Mouse (Mus musculus): ENCODE data around the gene Brca2. TPM values are rescaled to one million over a fixed set of nuclear protein-coding genes. Genes with fewer than 3 reads are reported as not detected.
"Not testable (repeated sequence)": the region's sequence is repeated elsewhere in the genome, so short reads cannot be mapped to it uniquely, and the experiment has no call there.

Gene Brca2
- polyA plus RNA-seq (2012; fragmentation: generic; extraction: Trizol), result 4.6 TPM
- long read RNA-seq, experiment 1, partial matches to known transcripts, result 1 of 4 reads
- long read RNA-seq, experiment 1, other reads (novel, unspliced or antisense), result 1 of 4 reads
- long read RNA-seq, experiment 2, partial matches to known transcripts, result 31 of 36 reads
- long read RNA-seq, experiment 2, other reads (novel, unspliced or antisense), result 5 of 36 reads

DNA sequence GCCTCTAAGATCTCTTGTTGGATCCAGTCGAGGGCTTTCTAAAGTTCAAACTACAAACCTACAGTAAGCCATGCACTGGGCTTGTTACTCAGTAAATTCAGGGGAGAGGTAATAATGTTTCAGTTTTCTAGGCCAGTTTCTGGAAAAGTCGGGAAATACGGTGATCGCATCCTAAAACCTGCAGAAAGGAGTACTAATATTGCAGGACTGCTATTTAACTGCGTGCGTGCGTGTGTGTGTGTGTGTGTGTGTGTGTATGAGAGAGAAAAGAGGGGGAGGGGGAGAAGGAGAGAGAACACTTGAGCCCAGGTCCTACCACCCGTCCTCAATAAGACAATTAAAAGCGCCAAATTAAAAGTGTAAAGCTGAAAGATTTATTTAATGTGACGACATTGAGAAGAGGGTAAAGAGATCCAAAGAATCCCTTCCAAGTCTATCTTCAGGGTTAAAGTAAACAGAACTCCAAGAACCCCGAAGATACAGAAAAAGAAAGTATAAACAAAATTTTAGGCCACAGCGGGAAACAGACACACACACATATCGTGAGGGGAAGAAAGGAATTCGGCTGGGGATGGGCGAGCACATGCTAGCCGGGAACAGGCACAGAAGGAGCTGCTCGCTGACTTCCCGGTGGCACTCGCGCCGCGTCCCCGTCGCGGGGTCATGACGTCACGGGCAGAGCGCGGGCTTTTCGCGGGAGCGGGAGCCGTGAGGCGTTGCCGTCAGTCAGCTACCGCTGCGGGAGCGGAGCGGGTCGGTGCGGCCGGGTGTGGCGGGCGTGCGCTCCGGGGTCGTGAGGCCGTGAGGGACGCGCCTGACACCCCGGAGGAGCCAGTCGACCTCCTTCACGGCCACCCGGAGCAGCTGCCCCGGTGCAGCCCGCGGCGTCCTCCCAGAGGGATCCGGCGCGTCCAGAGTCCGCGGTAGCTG lies at the start of gene Brca2:
Brca2 (plus strand) TSS at position 694 of the 930 bp plus-strand sequence.
- Histone ChIP-seq H3K79me3 (ENCODE audit: low read depth) (no peaks in the 10 kb centered on the region), H3K79me2 (ENCODE audit: control insufficient read depth, insufficient read depth) (no peaks in the 10 kb centered on the region), H3ac (ENCODE audit: control insufficient read depth, insufficient read length, low read depth) (peak within 1 kb of the TSS; percentile 93), H3K27me3 (ENCODE audit: control insufficient read depth, insufficient read depth, insufficient read length) (peaks cover 8% of the 10 kb centered on the region), H3K4me3 (ENCODE audit: insufficient read depth, poor library complexity, severe bottlenecking) (peak within 1 kb of the TSS; percentile 60), H3K36me3 (ENCODE audit: control insufficient read depth, insufficient read depth) (no peaks in the 10 kb centered on the region)
- TF ChIP-seq USF1 (IDR thresholded peaks at IDR 0.05; ENCODE audit: low read depth), result no peak
- TF ChIP-seq MAX (IDR thresholded peaks at IDR 0.05), result peak; percentile 98

DNA sequence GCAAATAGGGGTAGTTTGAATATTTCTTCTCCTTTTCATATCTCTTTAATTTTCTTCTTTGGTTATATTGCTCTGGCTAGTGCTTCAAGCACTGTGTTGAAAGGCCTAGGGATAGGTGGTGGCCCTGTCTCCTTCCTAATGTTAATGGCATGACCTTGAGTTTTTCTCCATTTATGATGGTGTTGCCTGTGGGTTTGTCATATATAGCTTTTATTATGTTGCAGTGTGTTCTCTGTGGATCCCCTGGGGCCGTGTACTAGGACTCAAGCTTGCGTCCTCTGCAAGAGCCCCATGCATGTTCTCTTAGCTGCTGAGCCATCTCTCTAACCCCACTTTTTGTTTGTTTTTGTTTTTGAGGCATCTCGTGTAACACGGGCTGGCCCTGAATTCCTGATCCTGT lies 45.1 kb upstream of the Brca2 start:
- TF ChIP-seq MAX (IDR thresholded peaks at IDR 0.05) (no peak), FOSL1 (IDR thresholded peaks at IDR 0.05; ENCODE audit: insufficient read depth, low read length, poor library complexity, severe bottlenecking) (no peak), CEBPB (IDR thresholded peaks at IDR 0.05; ENCODE audit: low read depth) (no peak), MYOD1 (IDR thresholded peaks at IDR 0.05; ENCODE audit: control insufficient read depth, insufficient read length, low read depth) (no peak), MYOG (IDR thresholded peaks at IDR 0.05; ENCODE audit: control insufficient read depth, extremely low read depth, insufficient read length) (no peak), USF1 (IDR thresholded peaks at IDR 0.05; ENCODE audit: low read depth) (no peak), CTCF (IDR thresholded peaks at IDR 0.05; ENCODE audit: control insufficient read depth, insufficient read depth, insufficient read length) (no peak)
- no peak overlapping the region for H3ac ChIP-seq (ENCODE audit: control insufficient read depth, insufficient read length, low read depth)

DNA sequence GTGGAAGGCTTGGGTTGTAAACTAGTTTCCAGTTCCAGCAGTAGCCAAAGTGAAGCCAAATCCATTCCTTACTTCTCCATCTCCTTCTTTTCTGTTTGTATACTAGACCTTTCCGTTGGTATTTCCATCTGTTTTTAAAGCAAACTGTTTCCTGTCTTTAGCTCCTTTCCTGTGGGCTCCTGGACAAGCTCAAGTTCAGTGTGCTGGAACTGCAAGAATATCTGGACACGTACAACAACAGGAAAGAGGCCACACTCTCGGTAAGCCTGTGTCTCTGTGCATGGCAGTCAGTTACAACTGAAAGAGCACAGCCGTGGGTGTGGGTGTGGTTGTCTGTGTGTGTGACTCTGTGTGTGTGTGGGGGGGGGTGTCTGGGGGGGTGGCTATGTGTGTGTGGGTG lies 43.8 kb upstream of the Brca2 start:
- H3K4me3 ChIP-seq (ENCODE audit: insufficient read depth, poor library complexity, severe bottlenecking), result no peak overlapping the region
- TF ChIP-seq USF1 (IDR thresholded peaks at IDR 0.05; ENCODE audit: low read depth), result no peak
- no peak for TF ChIP-seq MYOG (IDR thresholded peaks at IDR 0.05; ENCODE audit: control insufficient read depth, extremely low read depth, insufficient read length)
- TF ChIP-seq MYOD1 (IDR thresholded peaks at IDR 0.05; ENCODE audit: control insufficient read depth, insufficient read length, low read depth), result no peak
- no peak for TF ChIP-seq MAX (IDR thresholded peaks at IDR 0.05)
- no peaks in the 10 kb centered on the region for H3K79me3 ChIP-seq (ENCODE audit: low read depth)
- no peaks in the 10 kb centered on the region for H3K36me3 ChIP-seq (ENCODE audit: control insufficient read depth, insufficient read depth)
- H3K79me2 ChIP-seq (ENCODE audit: control insufficient read depth, insufficient read depth), result no peaks in the 10 kb centered on the region
- H3K27me3 ChIP-seq (ENCODE audit: control insufficient read depth, insufficient read depth, insufficient read length), result no peaks in the 10 kb centered on the region
- no peak overlapping the region for H3ac ChIP-seq (ENCODE audit: control insufficient read depth, insufficient read length, low read depth)

More for the DNA sequence above, 45.1 kb upstream of the Brca2 start:
- Histone ChIP-seq H3K79me2 (ENCODE audit: control insufficient read depth, insufficient read depth) (no peaks in the 10 kb centered on the region), H3K36me3 (ENCODE audit: control insufficient read depth, insufficient read depth) (no peaks in the 10 kb centered on the region), H3K4me3 (ENCODE audit: insufficient read depth, poor library complexity, severe bottlenecking) (no peak overlapping the region), H3K79me3 (ENCODE audit: low read depth) (no peaks in the 10 kb centered on the region), H3K27me3 (ENCODE audit: control insufficient read depth, insufficient read depth, insufficient read length) (no peaks in the 10 kb centered on the region)

DNA sequence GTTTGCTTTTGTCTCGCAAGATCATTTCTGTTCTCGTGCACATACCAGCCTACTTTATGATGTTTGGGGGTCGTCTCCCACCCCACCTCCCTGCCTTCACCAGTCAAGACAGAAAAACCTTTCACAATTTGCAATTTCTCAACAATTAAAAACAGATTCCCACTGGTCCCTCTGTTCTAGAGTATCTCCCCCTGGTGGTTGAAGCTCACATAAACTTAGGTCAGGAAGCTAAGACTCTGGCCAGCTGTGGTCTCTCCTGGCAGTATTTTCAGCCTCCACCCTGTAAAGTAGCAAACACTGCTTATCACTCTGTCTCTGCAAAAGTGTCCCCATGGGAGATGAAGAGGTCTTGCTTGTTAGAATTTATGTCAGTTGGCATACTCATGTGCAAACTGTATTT lies 37.2 kb upstream of the Brca2 start:
- Histone ChIP-seq H3K79me3 (ENCODE audit: low read depth) (no peaks in the 10 kb centered on the region), H3ac (ENCODE audit: control insufficient read depth, insufficient read length, low read depth) (no peak overlapping the region), H3K36me3 (ENCODE audit: control insufficient read depth, insufficient read depth) (no peaks in the 10 kb centered on the region), H3K27me3 (ENCODE audit: control insufficient read depth, insufficient read depth, insufficient read length) (no peaks in the 10 kb centered on the region), H3K4me3 (ENCODE audit: insufficient read depth, poor library complexity, severe bottlenecking) (no peak overlapping the region), H3K79me2 (ENCODE audit: control insufficient read depth, insufficient read depth) (no peaks in the 10 kb centered on the region)
- TF ChIP-seq MYOD1 (IDR thresholded peaks at IDR 0.05; ENCODE audit: control insufficient read depth, insufficient read length, low read depth) (no peak), CEBPB (IDR thresholded peaks at IDR 0.05; ENCODE audit: low read depth) (no peak), CTCF (IDR thresholded peaks at IDR 0.05; ENCODE audit: control insufficient read depth, insufficient read depth, insufficient read length) (no peak), MYOG (IDR thresholded peaks at IDR 0.05; ENCODE audit: control insufficient read depth, extremely low read depth, insufficient read length) (no peak), MAX (IDR thresholded peaks at IDR 0.05) (no peak), FOSL1 (IDR thresholded peaks at IDR 0.05; ENCODE audit: insufficient read depth, low read length, poor library complexity, severe bottlenecking) (no peak), USF1 (IDR thresholded peaks at IDR 0.05; ENCODE audit: low read depth) (no peak)

DNA sequence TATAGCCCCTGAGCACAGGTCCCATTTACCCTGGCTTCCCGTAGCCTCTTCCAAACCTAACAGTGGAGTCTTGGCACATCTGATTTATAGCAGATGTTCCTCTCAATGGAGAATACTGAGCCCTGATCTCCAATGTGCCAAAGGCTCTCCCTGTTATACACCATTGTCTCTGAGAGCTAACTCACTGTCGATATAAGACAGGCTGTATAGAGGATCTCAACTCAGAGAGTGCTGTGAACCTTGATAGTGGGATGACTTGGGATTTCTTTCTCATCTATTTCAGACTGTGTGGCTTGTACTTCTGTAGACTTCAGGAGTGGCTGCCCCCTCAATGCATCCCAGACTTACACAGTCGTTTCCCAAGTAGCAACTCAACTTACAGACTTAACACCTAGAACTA lies 32.1 kb upstream of the Brca2 start:
- Histone ChIP-seq H3K27me3 (ENCODE audit: control insufficient read depth, insufficient read depth, insufficient read length) (no peaks in the 10 kb centered on the region), H3K79me3 (ENCODE audit: low read depth) (no peaks in the 10 kb centered on the region), H3K79me2 (ENCODE audit: control insufficient read depth, insufficient read depth) (no peaks in the 10 kb centered on the region), H3K4me3 (ENCODE audit: insufficient read depth, poor library complexity, severe bottlenecking) (no peak overlapping the region), H3ac (ENCODE audit: control insufficient read depth, insufficient read length, low read depth) (no peak overlapping the region), H3K36me3 (ENCODE audit: control insufficient read depth, insufficient read depth) (no peaks in the 10 kb centered on the region)
- no peak for TF ChIP-seq CTCF (IDR thresholded peaks at IDR 0.05; ENCODE audit: control insufficient read depth, insufficient read depth, insufficient read length)
- TF ChIP-seq FOSL1 (IDR thresholded peaks at IDR 0.05; ENCODE audit: insufficient read depth, low read length, poor library complexity, severe bottlenecking), result no peak
- no peak for TF ChIP-seq USF1 (IDR thresholded peaks at IDR 0.05; ENCODE audit: low read depth)
- no peak for TF ChIP-seq CEBPB (IDR thresholded peaks at IDR 0.05; ENCODE audit: low read depth)
- TF ChIP-seq MAX (IDR thresholded peaks at IDR 0.05), result no peak
- no peak for TF ChIP-seq MYOD1 (IDR thresholded peaks at IDR 0.05; ENCODE audit: control insufficient read depth, insufficient read length, low read depth)

DNA sequence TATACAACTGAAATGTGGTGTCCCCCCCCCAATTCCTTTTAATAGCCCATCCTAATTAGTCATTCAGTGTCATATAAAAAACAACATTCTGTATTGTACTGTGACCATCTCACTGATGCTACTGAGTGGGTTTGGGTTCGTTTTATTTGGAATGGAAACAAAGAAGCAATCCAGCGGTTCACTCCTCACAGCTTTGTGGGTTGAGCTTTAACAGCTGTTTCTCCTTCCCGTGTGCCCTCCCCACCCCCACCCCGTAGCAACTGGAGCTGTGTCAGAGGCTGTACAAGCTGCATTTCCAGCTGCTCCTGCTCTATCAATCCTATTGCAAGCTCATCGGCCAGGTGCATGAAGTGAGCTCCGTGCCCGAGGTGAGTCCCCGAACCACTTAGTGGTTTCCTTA lies 31.6 kb upstream of the Brca2 start:
- H3K4me3 ChIP-seq (ENCODE audit: insufficient read depth, poor library complexity, severe bottlenecking), result no peak overlapping the region
- H3K79me2 ChIP-seq (ENCODE audit: control insufficient read depth, insufficient read depth), result no peaks in the 10 kb centered on the region
- no peak for TF ChIP-seq MYOG (IDR thresholded peaks at IDR 0.05; ENCODE audit: control insufficient read depth, extremely low read depth, insufficient read length)
- TF ChIP-seq MAX (IDR thresholded peaks at IDR 0.05), result no peak
- peak; percentile 68 for TF ChIP-seq MYOD1 (IDR thresholded peaks at IDR 0.05; ENCODE audit: control insufficient read depth, insufficient read length, low read depth)
- TF ChIP-seq USF1 (IDR thresholded peaks at IDR 0.05; ENCODE audit: low read depth), result no peak
- no peak for TF ChIP-seq CTCF (IDR thresholded peaks at IDR 0.05; ENCODE audit: control insufficient read depth, insufficient read depth, insufficient read length)
- no peak for TF ChIP-seq CEBPB (IDR thresholded peaks at IDR 0.05; ENCODE audit: low read depth)
- H3K79me3 ChIP-seq (ENCODE audit: low read depth), result no peaks in the 10 kb centered on the region
- H3K36me3 ChIP-seq (ENCODE audit: control insufficient read depth, insufficient read depth), result no peaks in the 10 kb centered on the region
- no peaks in the 10 kb centered on the region for H3K27me3 ChIP-seq (ENCODE audit: control insufficient read depth, insufficient read depth, insufficient read length)
- no peak overlapping the region for H3ac ChIP-seq (ENCODE audit: control insufficient read depth, insufficient read length, low read depth)

DNA sequence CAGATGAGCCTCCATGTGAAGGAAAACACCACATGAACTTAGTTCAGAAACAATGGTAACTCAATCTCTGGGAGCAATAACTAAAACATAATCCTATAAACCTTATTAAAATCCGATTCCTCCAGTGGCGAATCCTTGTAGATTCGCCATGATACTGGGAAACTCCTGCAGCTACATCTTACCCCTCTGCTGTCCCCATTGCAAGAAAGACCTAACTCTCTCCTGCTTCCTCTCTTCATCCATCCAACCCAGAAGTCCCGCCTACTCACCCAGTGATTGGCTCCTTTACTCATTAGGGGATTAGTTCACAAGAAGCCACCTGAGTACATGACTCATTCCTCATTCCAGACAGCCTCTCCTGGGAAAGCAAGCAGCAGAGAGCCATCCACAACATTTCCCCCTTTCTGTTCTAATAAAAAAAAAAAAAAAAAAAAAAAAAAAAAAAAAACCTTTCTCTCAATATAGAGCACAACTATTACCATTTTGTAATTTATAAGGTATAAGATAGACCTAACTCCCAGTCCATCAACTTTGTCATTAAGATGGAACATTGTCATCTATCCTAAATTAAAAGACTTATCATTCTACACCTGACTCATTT lies 30.8 kb upstream of the Brca2 start:
- not testable (repeated sequence) for H3ac ChIP-seq (ENCODE audit: control insufficient read depth, insufficient read length, low read depth); H3K36me3 ChIP-seq (ENCODE audit: control insufficient read depth, insufficient read depth); H3K79me3 ChIP-seq (ENCODE audit: low read depth); H3K4me3 ChIP-seq (ENCODE audit: insufficient read depth, poor library complexity, severe bottlenecking); H3K79me2 ChIP-seq (ENCODE audit: control insufficient read depth, insufficient read depth); H3K27me3 ChIP-seq (ENCODE audit: control insufficient read depth, insufficient read depth, insufficient read length)
